Mouse (Mus musculus) embryonic fibroblast, embryonic 13.5 days (primary cell): ENCODE data around the gene Bcas2.

Experiments used
- CTCF ChIP-seq: IDR thresholded peaks from 2 replicates; pipeline ENCODE4 v1.5.1; 2011; ENCODE audit warnings: mild to moderate bottlenecking, control low read depth, low read length, moderate library complexity, borderline replicate concordance; ENCODE audit not compliant: insufficient read depth
- POLR2A ChIP-seq: IDR thresholded peaks from 2 replicates; pipeline ENCODE4 v1.6.1; 2011; ENCODE audit warnings: low read depth, mild to moderate bottlenecking, control low read depth, low read length, moderate library complexity

- TF ChIP-seq CTCF (no peak), POLR2A (no peak)
These were observed 42.1 kb downstream of the Bcas2 start for GRCm38 (mm10) chr3:103213537-103213936.
